In the genomic region with DNA sequence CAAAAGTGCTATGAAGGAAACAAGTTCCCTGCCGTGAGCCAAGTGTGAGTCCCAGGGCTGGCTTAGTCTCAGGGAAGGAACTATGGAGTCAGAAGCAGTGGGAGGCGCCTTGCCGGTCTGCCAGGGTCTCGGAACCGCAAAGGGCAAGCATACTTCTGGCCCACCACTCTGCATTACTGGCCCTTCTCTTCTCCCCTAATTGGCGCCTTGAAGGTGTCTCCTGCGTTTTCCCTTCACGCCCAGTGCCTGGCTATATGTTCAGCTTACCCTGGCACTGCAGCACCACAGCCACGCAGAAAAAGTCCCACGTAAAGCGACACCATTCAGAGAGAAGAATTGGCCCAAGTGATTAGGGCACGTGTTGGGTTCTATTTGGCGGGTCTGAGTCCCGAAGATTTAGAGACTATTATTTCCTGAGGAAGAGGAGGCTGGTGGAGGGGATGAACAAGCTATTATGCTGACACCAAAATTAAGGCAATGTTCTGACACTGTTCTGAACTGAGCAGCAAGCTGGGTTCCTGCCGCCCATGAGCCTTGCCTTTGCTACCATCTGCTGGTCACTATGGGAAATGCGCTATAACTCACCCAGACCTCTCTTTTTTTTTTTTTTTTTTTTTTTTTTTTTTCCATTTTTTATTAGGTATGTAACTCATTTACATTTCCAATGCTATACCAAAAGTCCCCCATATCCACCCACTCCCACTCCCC, we compare ENCODE assay signal across 1 mouse cellular context.
TF ChIP-seq lines count a peak whose summit lies in the region.

No protein-coding gene starts in this region.

TF ChIP-seq in CH12.LX, 34 proteins besides CTCF, POLR2A, EP300 and RAD21 (continued from another document):
- TF ChIP-seq ELF1 (IDR thresholded peaks at IDR 0.05; ENCODE audit: low read depth, low read length) (no peak), ZNF384 (IDR thresholded peaks at IDR 0.05; ENCODE audit: low read depth, low read length) (peak; percentile 92), JUN (IDR thresholded peaks at IDR 0.05; ENCODE audit: insufficient read depth, low read depth, low read length) (no peak)
